Mouse (Mus musculus): ENCODE measurements around the gene Il12rb2. TPM values are rescaled to one million over a fixed set of nuclear protein-coding genes. Genes with fewer than 3 reads are reported as not detected.

Il12rb2 gene
- total RNA-seq, 1 experiment from 2014 or later = 28.7 TPM

Other genes with a start within 250 kb of the Il12rb2 start
- 751 to 1,070 TPM (median 922 TPM) in 3 replicates for gene Serbp1, start 138.0 kb downstream of the Il12rb2 start, total RNA-seq (2017)
- not detected in 3 replicates for gene Il23r, start 115.7 kb upstream of the Il12rb2 start, total RNA-seq (2017)
- 3.5 to 15.1 TPM (median 5.5 TPM) in 3 replicates for gene Tacstd2, start 159.6 kb upstream of the Il12rb2 start, total RNA-seq (2017)

All from monocyte, adult 5-6 weeks (primary cell).